Mouse (Mus musculus) kidney, adult 2 months (tissue): ENCODE measurements around the gene Ece2. TPM values are rescaled to one million over a fixed set of nuclear protein-coding genes. Genes with fewer than 3 reads are reported as not detected.

ENCODE experiments used
- DNase-seq: peaks from one replicate; pipeline ENCODE4 v3.0.0; 2021
- H3K27ac ChIP-seq: fragments of 200-500 bp; 2 replicates; pipeline ENCODE4 v1.5.1; 2012; ENCODE audit warnings: low read depth, low read length, control low read depth, inconsistent platforms; ENCODE audit not compliant: insufficient read depth
- H3K27me3 ChIP-seq: fragments of 200-500 bp; replicated peaks from 2 replicates; pipeline ENCODE4 v1.6.1; 2012; ENCODE audit warnings: mild to moderate bottlenecking, moderate library complexity, low read length, inconsistent platforms; ENCODE audit not compliant: control insufficient read depth, insufficient read depth
- H3K36me3 ChIP-seq: fragments of 200-500 bp; 2 replicates; pipeline ENCODE4 v1.6.1; 2012; ENCODE audit warnings: mild to moderate bottlenecking, moderate library complexity, low read length, inconsistent platforms; ENCODE audit not compliant: control insufficient read depth, insufficient read depth
- H3K4me1 ChIP-seq: fragments of 200-500 bp; 2 replicates; pipeline ENCODE4 v1.6.1; 2011; ENCODE audit warnings: low read length; ENCODE audit not compliant: control insufficient read depth, insufficient read depth
- H3K4me3 ChIP-seq: fragments of 200-500 bp; 2 replicates; pipeline ENCODE4 v1.5.1; 2011; ENCODE audit warnings: mild to moderate bottlenecking, low read depth, low read length, control low read depth; ENCODE audit not compliant: insufficient read depth
- CTCF ChIP-seq: fragments of 200-500 bp; conservative IDR thresholded peaks from 2 replicates; pipeline ENCODE4 v1.5.1; 2011; ENCODE audit warnings: low read depth, mild to moderate bottlenecking, control low read depth, low read length, moderate library complexity, mixed read lengths; ENCODE audit not compliant: insufficient read depth, insufficient read length
- POLR2A ChIP-seq: fragments of 200-500 bp; IDR thresholded peaks from one replicate; pipeline ENCODE4 v1.6.1; 2011; ENCODE audit warnings: low read depth, low read length, control low read depth
- WGBS: fragments of 180-500 bp; shearing (Covaris S2); methylation state at CpG from one replicate; pipeline ENCODE4 v1.1.7; 2018; 5-methylcytosine and 5-hydroxymethylcytosine counted together
- polyA plus RNA-seq: library from polyadenylated mRNA; depleted of rRNA; stranded (reverse); fragments of >200 nt; gene quantifications from 2 replicates; pipeline ENCODE4 v1.2.3, GENCODE M21; 2012; rRNA removed

The Ece2 gene
- 0.37 TPM in 1 of 2 replicates, not detected in the other for polyA plus RNA-seq

DNA sequence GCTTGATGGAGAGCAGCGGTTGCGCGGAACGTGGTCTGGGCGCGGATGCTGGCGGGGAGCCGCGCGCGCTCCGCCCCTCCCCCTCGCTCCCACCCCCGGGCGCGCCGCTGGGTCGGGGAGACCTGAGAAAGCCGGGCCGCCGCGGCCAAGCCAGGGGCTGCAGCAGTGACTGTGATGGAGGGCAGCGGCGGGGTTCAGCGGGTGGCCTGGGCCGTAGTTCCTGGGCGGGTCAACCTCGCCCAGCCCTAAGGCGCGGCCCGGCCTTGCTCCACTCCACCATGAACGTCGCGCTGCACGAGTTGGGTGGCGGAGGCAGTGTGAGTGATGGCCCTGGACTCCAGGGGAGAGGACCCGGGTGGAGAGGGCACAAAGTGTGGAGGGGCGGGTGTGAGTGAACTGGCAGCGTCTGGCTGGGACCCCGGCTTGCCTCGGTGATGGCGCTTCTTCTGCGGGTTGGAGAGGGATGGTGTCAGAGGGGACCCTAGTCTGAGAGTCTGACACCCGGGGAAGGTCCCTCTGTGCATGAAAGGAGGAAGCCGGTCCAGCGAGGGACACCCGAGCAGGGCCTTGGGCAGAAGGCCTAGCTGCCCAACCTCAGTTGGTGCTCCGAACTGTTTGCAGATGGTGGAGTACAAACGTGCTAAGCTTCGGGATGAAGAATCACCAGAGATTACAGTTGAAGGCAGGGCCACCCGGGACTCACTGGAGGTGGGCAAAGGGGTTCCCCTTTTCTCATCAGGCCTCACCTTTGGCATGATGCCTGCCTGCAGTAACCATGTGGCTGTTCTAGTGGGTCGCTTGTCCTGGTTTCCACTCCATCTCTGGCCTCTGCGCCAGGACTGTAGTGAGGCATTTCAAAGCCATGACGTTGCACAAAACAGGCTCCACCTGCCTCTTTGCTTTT lies at the start of gene Ece2:
Ece2 (plus strand) TSS at position 98 of the 904 bp plus-strand sequence.
- DNase-seq, result no peak
- Histone ChIP-seq H3K27ac (no peak within 1 kb of the TSS), H3K4me3 (no peak within 1 kb of the TSS), H3K4me1 (no peaks in the 10 kb centered on the region), H3K36me3 (no peaks in the 10 kb centered on the region), H3K27me3 (0 out of 2 replicates have a peak, but pooled peaks cover 2% of the 10 kb centered on the region)
- 11% methylated on average over 53 of the region's 54 CpGs for WGBS
- TF ChIP-seq POLR2A, result no peak
- no peak for TF ChIP-seq CTCF

DNA sequence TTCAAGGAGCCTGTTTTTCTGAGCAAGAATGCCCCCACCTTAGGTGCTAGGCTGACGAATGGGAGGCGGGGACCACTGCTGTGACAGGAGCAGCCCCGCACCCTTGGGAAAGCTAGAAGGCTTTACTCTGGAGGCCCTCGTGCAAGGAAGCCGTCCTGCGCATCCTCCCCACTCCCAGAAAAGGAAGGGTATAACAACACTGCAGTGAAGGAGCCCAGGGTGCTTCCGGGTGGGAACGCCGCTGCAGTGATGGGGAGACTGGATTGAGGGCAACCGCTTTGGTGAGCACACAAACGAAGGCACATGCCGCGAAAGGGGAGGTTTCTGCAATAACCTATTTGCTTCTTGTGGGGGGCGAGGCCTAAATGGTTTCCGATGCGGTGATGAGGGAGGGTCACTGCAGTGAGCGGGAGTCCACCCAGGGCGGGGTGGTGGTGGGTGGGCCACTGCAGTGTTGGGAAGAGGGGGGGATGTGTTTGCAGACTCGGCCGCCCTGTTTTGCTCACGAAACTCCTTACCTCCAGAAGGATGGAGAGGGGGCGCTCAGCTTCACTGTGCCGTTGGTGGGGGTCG lies 40.2 kb upstream of the Ece2 start, which contains the start of gene Vwa5b2:
Vwa5b2 (plus strand) TSS at position 106 of the 573 bp plus-strand sequence.
- TF ChIP-seq POLR2A, result no peak
- TF ChIP-seq CTCF, result no peak
- no peak for DNase-seq
- WGBS, result 2% methylated on average over 24 of the region's 24 CpGs
- no peak within 1 kb of the TSS for H3K27ac ChIP-seq
- H3K4me3 ChIP-seq, result peak within 1 kb of the TSS; percentile 25; the same call in 1 of the 2 replicates
- no peaks in the 10 kb centered on the region for H3K36me3 ChIP-seq
- no peaks in the 10 kb centered on the region; the same call in 1 of the 2 replicates for H3K27me3 ChIP-seq
- H3K4me1 ChIP-seq, result no peaks in the 10 kb centered on the region

DNA sequence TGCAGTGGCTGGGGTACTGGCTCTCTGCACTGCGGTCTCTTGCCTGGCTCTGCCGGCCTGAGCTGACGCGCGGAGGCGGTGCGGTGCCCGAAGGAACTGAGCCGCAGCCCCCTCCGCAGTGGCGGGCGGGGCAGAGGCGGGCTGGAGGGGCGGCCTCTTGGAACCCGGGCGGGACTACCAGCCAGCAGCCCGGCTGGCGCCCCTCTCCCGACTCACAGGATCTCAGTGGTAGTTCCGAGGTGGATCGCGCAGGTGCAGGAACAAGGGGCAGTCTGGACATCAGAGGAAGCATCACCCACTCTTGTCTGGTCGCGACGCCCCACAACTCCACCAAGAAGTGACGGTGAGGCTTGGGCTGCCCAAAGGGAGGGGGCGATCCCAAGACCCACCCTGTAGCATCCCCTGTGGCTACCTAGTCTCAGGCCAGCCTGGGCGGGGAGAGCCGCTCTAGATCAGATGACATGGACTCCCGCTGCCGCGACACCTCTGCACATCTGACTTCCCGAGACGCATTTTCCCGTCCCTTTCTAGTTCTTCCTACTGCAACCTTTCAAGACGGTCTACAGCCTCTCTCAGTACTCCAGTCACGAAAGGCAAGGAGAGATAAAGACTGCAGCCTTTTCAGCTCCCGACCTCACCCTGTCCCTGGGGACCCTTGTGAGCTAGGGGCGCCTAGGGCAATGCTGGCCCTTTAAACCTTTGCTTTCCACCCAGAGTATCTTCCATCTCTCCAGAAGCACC lies 39.5 kb upstream of the Ece2 start:
- no peak for DNase-seq
- under 1% methylated on average over 37 of the region's 39 CpGs for WGBS
- H3K36me3 ChIP-seq, result no peaks in the 10 kb centered on the region
- TF ChIP-seq POLR2A (no peak), CTCF (no peak)
- H3K4me1 ChIP-seq, result no peaks in the 10 kb centered on the region
- peak overlapping the region; percentile 25; the same call in 1 of the 2 replicates for H3K4me3 ChIP-seq
- no peaks in the 10 kb centered on the region; the same call in 1 of the 2 replicates for H3K27me3 ChIP-seq
- H3K27ac ChIP-seq, result no peak overlapping the region

DNA sequence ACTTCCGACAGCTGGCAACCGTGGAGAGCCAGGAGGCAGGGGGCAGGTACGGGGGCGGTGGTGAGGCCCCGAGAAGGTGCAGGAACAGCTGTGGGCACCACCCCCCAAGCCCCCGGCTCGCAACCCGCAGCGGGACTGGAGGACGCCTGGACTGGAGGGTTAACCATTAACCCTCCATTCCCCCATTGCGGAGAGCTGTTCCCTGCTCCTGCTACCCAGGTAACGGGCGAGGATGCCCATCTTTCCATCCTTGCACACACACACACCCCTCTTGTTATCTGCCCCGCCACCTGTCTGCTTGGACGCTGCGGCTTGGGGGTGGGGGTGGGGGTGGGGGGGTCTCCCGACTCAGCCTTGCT lies 39.0 kb upstream of the Ece2 start:
- no peak overlapping the region for H3K27ac ChIP-seq
- no peak for TF ChIP-seq POLR2A
- no peak for TF ChIP-seq CTCF
- under 1% methylated on average over 17 of the region's 17 CpGs for WGBS
- no peaks in the 10 kb centered on the region for H3K36me3 ChIP-seq
- H3K4me1 ChIP-seq, result no peaks in the 10 kb centered on the region
- no peaks in the 10 kb centered on the region; the same call in 1 of the 2 replicates for H3K27me3 ChIP-seq
- DNase-seq, result peak; percentile 18
- H3K4me3 ChIP-seq, result peak overlapping the region; percentile 6; the same call in 1 of the 2 replicates

DNA sequence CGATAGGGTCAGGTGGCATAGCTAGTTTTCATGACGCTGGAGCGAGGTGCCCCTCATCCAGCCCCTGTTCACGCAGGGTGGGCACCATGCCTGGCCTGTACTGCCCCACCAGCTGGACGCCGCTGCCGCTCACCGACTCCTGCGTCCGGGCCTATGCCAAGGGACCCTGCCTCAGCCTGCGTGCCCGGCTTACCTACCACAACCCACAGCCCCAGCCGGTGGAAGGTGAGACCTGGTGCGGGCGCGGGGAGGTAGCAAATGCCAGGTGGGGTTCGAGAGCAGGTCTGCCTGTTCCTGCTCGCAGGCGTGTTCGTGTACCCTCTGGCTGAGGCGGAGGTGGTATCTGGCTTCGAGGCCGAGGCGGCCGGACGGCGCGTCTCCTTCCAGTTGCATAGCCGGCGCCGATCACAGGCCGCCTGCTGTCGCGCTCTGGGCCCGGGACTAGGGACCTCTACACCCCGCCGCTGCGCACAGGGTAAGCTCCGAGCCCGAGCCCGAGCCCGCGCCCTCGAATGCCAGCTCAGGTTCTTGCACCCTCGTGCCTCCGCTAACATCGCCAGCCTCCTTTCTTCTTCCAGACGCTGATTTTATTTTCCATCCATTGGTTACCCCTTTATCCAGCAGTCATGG lies 38.4 kb upstream of the Ece2 start:
- TF ChIP-seq POLR2A (no peak), CTCF (no peak)
- no peaks in the 10 kb centered on the region for H3K36me3 ChIP-seq
- H3K27me3 ChIP-seq, result no peaks in the 10 kb centered on the region; the same call in 1 of the 2 replicates
- H3K27ac ChIP-seq, result no peak overlapping the region
- 5% methylated on average over 48 of the region's 48 CpGs for WGBS
- DNase-seq, result no peak
- H3K4me3 ChIP-seq, result no peak overlapping the region
- no peaks in the 10 kb centered on the region for H3K4me1 ChIP-seq

DNA sequence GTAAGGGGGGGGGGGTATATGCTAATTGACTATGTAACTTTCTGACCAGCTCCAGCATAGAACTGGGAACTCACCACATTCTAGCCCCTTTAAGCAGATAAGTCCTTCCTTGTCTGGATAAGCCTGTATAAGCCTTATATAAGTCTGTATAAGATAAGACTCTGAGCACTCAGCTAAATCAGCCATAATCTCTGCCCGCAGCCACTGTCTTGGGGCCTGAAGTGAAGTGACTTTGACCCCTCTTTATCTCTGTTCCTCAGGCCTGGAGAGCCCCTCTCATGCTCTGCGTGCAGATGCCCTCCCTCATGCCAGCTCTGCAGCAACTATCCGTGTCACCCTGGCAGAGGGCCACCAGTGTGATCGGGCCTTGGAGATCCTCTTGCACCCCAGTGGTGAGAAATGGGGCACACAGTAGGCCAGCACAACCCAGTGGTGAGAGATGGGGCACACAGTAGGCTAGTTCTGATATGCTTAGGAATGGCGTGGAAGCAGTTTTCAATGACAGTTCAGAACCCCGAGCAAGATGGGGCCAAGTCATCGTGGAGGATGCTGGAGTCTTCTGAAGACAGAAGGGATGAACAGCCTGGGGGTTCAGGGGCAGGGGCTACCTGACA lies 34.5 kb upstream of the Ece2 start:
- Histone ChIP-seq H3K27ac (no peak overlapping the region), H3K36me3 (no peaks in the 10 kb centered on the region), H3K4me3 (no peak overlapping the region), H3K27me3 (no peaks in the 10 kb centered on the region; the same call in 1 of the 2 replicates), H3K4me1 (no peaks in the 10 kb centered on the region)
- no peak for TF ChIP-seq POLR2A
- TF ChIP-seq CTCF, result no peak
- DNase-seq, result no peak
- 84% methylated on average over 7 of the region's 7 CpGs for WGBS
